Mouse (Mus musculus) layer of hippocampus, postnatal 10 days (tissue): ENCODE results near the gene Peli2. TPM values are rescaled to one million over a fixed set of nuclear protein-coding genes. Genes with fewer than 3 reads are reported as not detected.

Experiments used
- DNase-seq, 2 experiments: peaks; one replicate each; pipeline ENCODE4 v3.0.0; 2021; ENCODE audit warnings: low spot score in 2 of 2
- total RNA-seq, 2 experiments: library from RNA; stranded (reverse); gene quantifications; 2 replicates each; pipeline ENCODE4 v1.2.3; 2021

Gene Peli2
- total RNA-seq, 2 experiments from 2014 or later: 20.4 to 23.5 TPM

DNA sequence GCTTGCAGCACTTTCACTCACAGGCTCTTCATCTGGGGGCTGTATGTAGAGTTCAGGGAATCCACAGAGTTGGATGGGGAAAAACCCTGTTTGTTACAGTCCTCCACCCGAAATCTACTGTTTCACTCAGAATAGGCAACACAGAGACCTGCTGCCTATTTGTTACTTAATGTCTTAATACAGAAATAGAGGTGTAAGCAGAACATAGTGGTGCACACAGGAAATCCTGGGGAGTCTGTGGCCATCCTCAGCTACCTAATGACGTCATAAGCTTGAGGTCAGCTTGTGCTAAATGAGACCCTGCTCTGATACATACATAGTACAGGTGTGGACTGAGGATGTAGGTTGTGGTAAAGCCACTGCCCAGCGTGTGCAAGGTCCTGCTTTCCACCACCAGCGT, 4.2 kb downstream of the Peli2 start:
- DNase-seq: no peak

GRCm38 (mm10) chr14:48125971-48126370, 5.3 kb downstream of the Peli2 start:
- no peak for DNase-seq

GRCm38 (mm10) chr14:48126931-48127330, 6.3 kb downstream of the Peli2 start:
- no peak for DNase-seq

DNA sequence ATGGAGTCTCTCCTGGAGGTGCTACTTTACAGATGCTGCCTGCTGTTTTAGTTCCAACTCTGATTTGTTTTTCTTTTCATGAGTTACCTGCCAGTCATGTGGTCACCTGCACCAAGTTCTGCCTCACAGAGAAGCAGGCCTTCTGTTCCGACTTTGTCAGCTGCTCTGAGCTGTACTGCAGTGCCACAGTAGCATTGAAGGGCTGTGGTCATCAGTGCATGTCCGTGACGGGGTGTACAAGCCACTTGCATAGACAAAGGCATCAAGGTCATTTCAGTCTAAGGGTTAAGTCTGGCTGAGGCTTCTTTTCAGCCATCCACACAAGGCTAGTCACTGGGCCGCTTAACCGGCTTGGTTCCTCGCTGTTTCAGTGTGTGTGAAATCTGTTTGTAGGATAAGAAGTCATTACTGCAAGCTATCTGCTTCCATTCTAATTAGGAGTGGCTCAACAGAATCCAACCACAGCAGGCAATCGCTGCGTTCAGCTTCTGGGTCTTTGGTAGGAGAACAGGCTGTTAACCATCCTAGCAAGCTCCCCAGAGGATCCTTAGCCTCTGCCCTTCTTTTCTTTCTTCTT, 7.1 kb downstream of the Peli2 start:
- no peak for DNase-seq

- DNase-seq: no peak
Measured at GRCm38 (mm10) chr14:48128701-48129100, 8.1 kb downstream of the Peli2 start.

GRCm38 (mm10) chr14:48130021-48130420, 9.4 kb downstream of the Peli2 start:
- no peak for DNase-seq

DNA sequence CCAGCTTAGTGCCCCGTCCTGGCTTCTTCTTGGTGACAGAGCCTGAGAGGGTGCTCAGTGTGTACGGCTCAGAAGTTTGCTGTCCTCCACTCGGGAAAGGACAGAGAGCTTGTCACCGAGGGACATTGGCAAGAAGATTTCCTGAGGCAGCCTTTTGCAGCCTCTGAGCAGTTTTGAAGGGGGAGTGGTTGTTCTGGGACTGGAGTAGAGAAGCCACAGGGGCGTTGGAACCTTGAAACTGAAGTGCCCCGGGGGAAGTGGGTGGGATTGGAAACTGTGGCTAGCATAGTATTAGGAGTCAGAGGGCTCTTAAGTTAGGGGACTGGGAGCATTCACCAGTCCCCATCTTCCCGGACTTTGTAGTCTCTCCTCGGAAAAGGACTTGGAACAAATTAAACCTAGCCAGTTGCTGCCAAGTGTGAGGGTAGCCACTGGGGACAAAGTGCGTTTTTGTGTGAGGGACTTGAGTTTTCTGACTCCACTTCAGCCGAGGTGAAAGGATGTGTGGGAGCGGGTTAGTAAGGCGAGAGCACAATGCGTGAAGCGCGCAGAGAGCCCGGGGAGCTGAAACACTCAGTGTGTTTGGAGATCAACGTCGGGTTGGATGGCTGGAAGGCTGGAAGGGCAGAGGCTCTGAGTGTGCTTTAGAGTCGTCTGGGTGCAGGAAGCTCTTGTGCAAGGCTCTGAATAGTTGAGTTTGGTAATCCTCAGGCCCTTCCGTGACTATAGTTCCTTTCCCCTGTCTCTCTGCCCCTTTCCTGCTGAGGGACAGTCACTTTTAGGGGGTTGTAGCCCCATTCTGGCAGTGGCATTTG, 10.3 kb downstream of the Peli2 start:
- DNase-seq: no peak

DNA sequence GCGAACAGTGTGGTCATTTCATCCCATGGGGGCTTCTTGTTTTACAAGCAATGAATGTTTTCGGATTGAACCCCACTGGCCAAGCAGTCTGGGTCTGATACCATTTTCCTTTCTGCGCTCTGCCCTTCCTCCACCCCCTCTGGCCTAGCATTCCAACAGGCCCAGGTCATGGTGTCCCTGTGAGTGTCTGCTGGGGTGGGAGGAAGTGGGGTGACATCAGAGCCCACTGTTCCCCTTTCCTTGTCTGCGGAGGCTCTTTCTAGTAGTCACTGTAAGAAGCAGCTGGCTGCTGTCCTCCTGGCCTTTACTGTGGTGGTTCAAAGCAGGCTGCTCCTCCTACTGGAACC, 10.9 kb downstream of the Peli2 start:
- no peak for DNase-seq

DNA sequence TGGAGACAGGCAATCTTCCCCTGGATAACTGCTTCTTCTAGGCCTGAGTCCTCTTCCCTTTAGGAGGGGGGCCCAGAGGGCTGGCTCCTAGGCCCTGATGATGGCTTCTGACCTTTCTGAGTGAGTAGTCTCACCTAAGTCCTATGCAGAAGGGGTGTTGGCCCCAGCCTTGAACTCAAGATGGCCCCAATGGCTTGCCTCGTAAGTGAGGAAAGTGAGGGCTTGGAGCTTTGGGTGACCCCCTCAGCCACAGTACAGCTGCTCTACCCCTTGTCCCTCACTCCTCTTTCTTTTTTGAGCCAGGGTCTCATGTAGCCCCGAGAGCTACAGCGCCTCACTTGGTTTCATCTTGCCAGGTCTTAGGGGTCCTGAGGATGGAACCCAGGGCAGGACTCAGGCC, 11.6 kb downstream of the Peli2 start:
- DNase-seq: no peak

- no peak for DNase-seq
Measured at GRCm38 (mm10) chr14:48132865-48133802, 12.5 kb downstream of the Peli2 start.

DNA sequence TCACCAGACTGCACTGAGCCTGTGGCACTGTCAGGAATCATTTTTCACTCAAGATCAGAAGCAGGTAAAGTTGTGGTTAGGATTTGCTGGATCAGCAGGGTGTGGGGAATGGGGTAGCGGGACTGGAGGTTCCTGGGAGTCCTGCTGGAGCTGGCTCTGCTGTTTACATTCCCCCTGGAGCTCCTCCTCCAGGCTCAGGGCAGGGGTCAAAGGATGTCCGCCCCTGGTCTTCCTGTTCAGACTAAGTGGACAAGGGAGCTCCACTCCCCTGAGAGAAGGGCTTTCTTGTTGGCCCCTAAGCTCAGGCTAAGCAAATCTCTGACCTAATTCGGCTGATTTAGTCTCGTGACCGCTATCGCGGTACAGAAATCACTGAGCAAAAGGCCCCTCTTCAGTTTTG, 13.7 kb downstream of the Peli2 start:
- no peak for DNase-seq

- no peak for DNase-seq
Measured at GRCm38 (mm10) chr14:48135816-48136345, 15.3 kb downstream of the Peli2 start.

- DNase-seq: no peak
Measured at GRCm38 (mm10) chr14:48137731-48138130, 17.1 kb downstream of the Peli2 start.

DNA sequence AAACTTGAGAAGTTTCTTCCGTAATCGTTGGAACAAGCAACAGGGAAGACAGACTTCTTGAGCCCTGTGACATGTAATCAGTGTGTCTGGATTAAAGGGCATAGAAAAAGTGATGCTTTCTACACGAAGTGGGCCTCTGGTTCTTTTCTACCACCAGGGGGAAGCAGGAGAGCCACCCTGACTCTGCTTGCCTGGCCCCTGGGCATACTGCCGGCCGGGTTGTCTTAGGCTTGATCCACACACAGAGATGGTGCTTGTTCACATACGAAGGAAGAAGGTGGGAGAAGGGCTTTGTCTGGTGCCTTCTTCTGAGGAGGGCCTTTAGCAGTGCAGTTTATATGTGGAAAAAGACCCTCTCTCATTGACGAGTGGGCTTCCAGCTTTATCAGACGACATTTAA, 17.5 kb downstream of the Peli2 start:
- no peak for DNase-seq

DNA sequence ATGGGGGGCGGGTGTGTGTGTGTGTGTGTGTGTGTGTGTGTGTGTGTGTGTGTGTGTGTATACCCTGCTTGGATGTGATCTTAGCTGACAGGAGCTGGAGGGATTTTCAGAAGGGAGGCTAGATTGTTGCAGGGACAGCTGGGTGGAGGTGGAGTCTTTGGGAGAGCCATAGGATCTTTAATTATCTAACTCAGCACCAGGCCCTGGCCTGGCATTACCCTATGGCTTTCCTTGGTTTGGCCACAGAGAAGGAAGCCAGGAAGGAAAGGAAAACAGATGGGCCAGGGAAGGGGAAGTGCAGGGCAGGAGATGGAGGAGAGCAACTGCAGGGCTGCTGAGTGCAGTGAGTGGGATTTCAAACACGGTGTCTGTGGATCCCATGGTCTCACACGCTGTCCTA, 18.8 kb downstream of the Peli2 start:
- no peak for DNase-seq

- no peak for DNase-seq
Measured at GRCm38 (mm10) chr14:48141694-48142093, 21.1 kb downstream of the Peli2 start.

GRCm38 (mm10) chr14:48142696-48143095, 22.1 kb downstream of the Peli2 start:
- no peak for DNase-seq

- no peak for DNase-seq
Measured at GRCm38 (mm10) chr14:48143141-48143540, 22.5 kb downstream of the Peli2 start.

DNA sequence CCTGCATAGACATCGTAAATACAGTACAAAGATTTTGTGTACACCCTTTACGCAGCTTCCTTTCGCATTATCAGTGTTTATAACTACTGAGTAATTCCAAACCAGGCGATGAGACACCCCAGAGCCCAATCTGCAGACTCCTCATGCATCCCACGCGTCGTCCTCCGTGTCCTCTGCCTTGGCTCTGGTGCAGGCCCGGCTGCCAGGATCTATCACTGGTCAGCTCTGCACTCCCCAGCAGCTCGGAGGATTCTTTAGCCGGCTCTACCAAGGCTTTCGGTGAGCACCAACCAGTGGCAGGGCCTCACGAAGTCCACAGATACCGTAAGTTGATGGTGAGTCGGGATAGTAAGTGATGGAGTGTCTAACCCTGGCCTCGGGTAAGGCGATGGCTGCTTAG, 23.7 kb downstream of the Peli2 start:
- no peak for DNase-seq

DNA sequence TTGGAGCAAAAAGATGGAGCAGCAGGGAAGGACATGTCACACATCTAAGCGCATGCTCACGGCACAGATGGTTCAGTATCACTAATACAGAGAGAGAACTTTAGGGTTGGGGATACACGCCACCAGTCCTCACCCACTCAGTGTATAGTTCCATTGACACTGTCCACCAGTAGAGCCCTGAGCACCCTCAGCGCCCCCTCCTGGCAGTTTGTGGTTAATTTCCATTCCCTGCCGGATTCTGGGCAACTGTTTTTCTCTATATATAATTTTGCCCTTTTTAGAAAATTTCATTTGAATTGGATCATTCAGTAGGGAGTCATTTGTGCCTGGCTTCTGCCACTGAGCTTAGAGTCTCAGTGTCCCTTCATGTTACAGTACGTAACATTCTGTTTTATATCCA, 27.1 kb downstream of the Peli2 start:
- no peak for DNase-seq

- no peak for DNase-seq
Measured at GRCm38 (mm10) chr14:48148615-48149014, 28.0 kb downstream of the Peli2 start.

- DNase-seq: no peak
Measured at GRCm38 (mm10) chr14:48149351-48149750, 28.7 kb downstream of the Peli2 start.
